Mouse (Mus musculus) CH12.LX (cell line): Measurements from ENCODE around the gene Serinc4. TPM values are rescaled to one million over a fixed set of nuclear protein-coding genes. Genes with fewer than 3 reads are reported as not detected.

Experiments used
- DNase-seq: peaks from one replicate; pipeline ENCODE4 v3.0.0-alpha.2; 2013; ENCODE audit errors: extremely low read depth
- H3K27ac ChIP-seq: 2 replicates; pipeline ENCODE4 v1.5.1; 2012; ENCODE audit warnings: low read depth, mild to moderate bottlenecking, control low read depth, moderate library complexity; ENCODE audit not compliant: insufficient read depth
- H3K27me3 ChIP-seq: replicated peaks from 2 replicates; pipeline ENCODE3; 2012; ENCODE audit warnings: inconsistent platforms
- H3K36me3 ChIP-seq, 2 experiments: replicated peaks in 1 of 2; 2 replicates each; pipeline versions ENCODE3 to v1.6.1; 2012; ENCODE audit warnings: inconsistent platforms in 1 of 2, low read length in 1 of 2, mild to moderate bottlenecking in 1 of 2, mixed read lengths in 1 of 2, moderate library complexity in 1 of 2; ENCODE audit not compliant: control insufficient read depth in 1 of 2, insufficient read depth in 1 of 2
- H3K4me1 ChIP-seq, 2 experiments: 2 replicates each; pipeline ENCODE4 v1.6.1; 2012; ENCODE audit warnings: inconsistent platforms in 1 of 2, moderate library complexity in 1 of 2; ENCODE audit not compliant: insufficient read depth in 2 of 2, control insufficient read depth in 1 of 2
- H3K4me2 ChIP-seq: 2 replicates; pipeline ENCODE4 v1.6.1; 2012; ENCODE audit warnings: low read depth, mild to moderate bottlenecking, control low read depth; ENCODE audit not compliant: poor library complexity, insufficient read depth, severe bottlenecking
- H3K4me3 ChIP-seq, 3 experiments: fragments of 150-350 bp in 1 of 3; sonication (generic) in 1 of 3; replicated peaks in 1 of 3; 2 replicates each; pipeline versions ENCODE3 to v1.5.1; 2011 to 2012; ENCODE audit warnings: low read depth in 2 of 3, low read length in 2 of 3, mild to moderate bottlenecking in 2 of 3, moderate library complexity in 2 of 3, control low read depth in 1 of 3, improper control_type of control experiment in 1 of 3, inconsistent platforms in 1 of 3, mixed read lengths in 1 of 3; ENCODE audit not compliant: poor library complexity in 1 of 3
- H3K79me2 ChIP-seq: replicated peaks from 2 replicates; pipeline ENCODE4 v1.6.1; 2012; ENCODE audit warnings: mild to moderate bottlenecking, moderate library complexity; ENCODE audit not compliant: control insufficient read depth, poor library complexity, insufficient read depth, severe bottlenecking; ENCODE audit errors: extremely low read depth
- H3K9ac ChIP-seq: 2 replicates; pipeline ENCODE4 v1.6.1; 2012; ENCODE audit warnings: low read depth, mild to moderate bottlenecking, control low read depth, moderate library complexity; ENCODE audit not compliant: insufficient read depth
- H3K9me3 ChIP-seq: replicated peaks from 2 replicates; pipeline ENCODE3; 2012; ENCODE audit warnings: low read length, inconsistent platforms, mixed read lengths
- BHLHE40 ChIP-seq: IDR thresholded peaks from 2 replicates; pipeline ENCODE4 v1.6.1; 2011; ENCODE audit warnings: mild to moderate bottlenecking, low read depth, low read length, improper control_type of control experiment
- ETS1 ChIP-seq: conservative IDR thresholded peaks from 2 replicates; pipeline ENCODE4 v1.6.1; 2012; ENCODE audit warnings: low read depth, mild to moderate bottlenecking, inconsistent platforms, low read length, improper control_type of control experiment, moderate library complexity
- GABPA ChIP-seq: IDR thresholded peaks from 2 replicates; pipeline ENCODE4 v1.6.1; 2012; ENCODE audit warnings: low read depth, low read length, improper control_type of control experiment, inconsistent platforms; ENCODE audit not compliant: insufficient replicate concordance
- HCFC1 ChIP-seq: IDR thresholded peaks from 2 replicates; pipeline ENCODE4 v1.6.1; 2012; ENCODE audit warnings: low read depth, mild to moderate bottlenecking, inconsistent platforms, low read length, improper control_type of control experiment
- IRF4 ChIP-seq: IDR thresholded peaks from 2 replicates; pipeline ENCODE4 v1.6.1; 2014; ENCODE audit warnings: low read depth, mild to moderate bottlenecking, inconsistent platforms, low read length, improper control_type of control experiment
- JUN ChIP-seq: IDR thresholded peaks from 2 replicates; pipeline ENCODE4 v1.6.1; 2011; ENCODE audit warnings: low read depth, mild to moderate bottlenecking, low read length, improper control_type of control experiment, moderate library complexity; ENCODE audit not compliant: insufficient read depth
- JUND ChIP-seq: conservative IDR thresholded peaks from 2 replicates; pipeline ENCODE4 v1.6.1; 2011; ENCODE audit warnings: low read depth, low read length, improper control_type of control experiment
- KAT2A ChIP-seq: IDR thresholded peaks from 2 replicates; pipeline ENCODE4 v1.6.1; 2012; ENCODE audit warnings: low read length, improper control_type of control experiment, inconsistent platforms; ENCODE audit not compliant: insufficient replicate concordance
- MXI1 ChIP-seq: IDR thresholded peaks from 2 replicates; pipeline ENCODE4 v1.6.1; 2011; ENCODE audit warnings: mild to moderate bottlenecking, low read depth, low read length, improper control_type of control experiment
- NRF1 ChIP-seq: IDR thresholded peaks from 2 replicates; pipeline ENCODE4 v1.6.1; 2014; ENCODE audit warnings: low read depth, mild to moderate bottlenecking, inconsistent platforms, low read length, improper control_type of control experiment, moderate library complexity
- PAX5 ChIP-seq: IDR thresholded peaks from 2 replicates; pipeline ENCODE4 v1.6.1; 2012; ENCODE audit warnings: low read length, inconsistent platforms, mixed read lengths
- POLR2AphosphoS2 ChIP-seq: IDR thresholded peaks from 2 replicates; pipeline ENCODE4 v1.6.1; 2011; ENCODE audit warnings: low read depth, low read length, improper control_type of control experiment
- RAD21 ChIP-seq: IDR thresholded peaks from 2 replicates; pipeline ENCODE4 v1.6.1; 2011; ENCODE audit warnings: low read depth, mild to moderate bottlenecking, low read length, improper control_type of control experiment, moderate library complexity
- RCOR1 ChIP-seq: conservative IDR thresholded peaks from 2 replicates; pipeline ENCODE4 v1.6.1; 2012; ENCODE audit warnings: low read depth, mild to moderate bottlenecking, inconsistent platforms, low read length, improper control_type of control experiment
- SMC3 ChIP-seq: IDR thresholded peaks from 2 replicates; pipeline ENCODE4 v1.6.1; 2011; ENCODE audit warnings: low read depth, low read length, improper control_type of control experiment
- TBP ChIP-seq: conservative IDR thresholded peaks from 2 replicates; pipeline ENCODE4 v1.6.1; 2011; ENCODE audit warnings: low read depth, low read length, improper control_type of control experiment
- TCF12 ChIP-seq: IDR thresholded peaks from 2 replicates; pipeline ENCODE4 v1.6.1; 2014; ENCODE audit warnings: low read depth, mild to moderate bottlenecking, inconsistent platforms, low read length, improper control_type of control experiment
- USF1 ChIP-seq: IDR thresholded peaks from 2 replicates; pipeline ENCODE4 v1.6.1; 2014; ENCODE audit warnings: low read depth, mild to moderate bottlenecking, inconsistent platforms, low read length, improper control_type of control experiment
- USF2 ChIP-seq: conservative IDR thresholded peaks from 2 replicates; pipeline ENCODE4 v1.6.1; 2011; ENCODE audit warnings: low read depth, low read length, improper control_type of control experiment
- ZC3H11A ChIP-seq: IDR thresholded peaks from 2 replicates; pipeline ENCODE4 v1.6.1; 2012; ENCODE audit warnings: low read depth, mild to moderate bottlenecking, inconsistent platforms, low read length, improper control_type of control experiment
- ZMIZ1 ChIP-seq: IDR thresholded peaks from 2 replicates; pipeline ENCODE4 v1.6.1; 2012; ENCODE audit warnings: low read depth, mild to moderate bottlenecking, inconsistent platforms, low read length, improper control_type of control experiment
- ZNF384 ChIP-seq: IDR thresholded peaks from 2 replicates; pipeline ENCODE4 v1.6.1; 2012; ENCODE audit warnings: low read depth, low read length, improper control_type of control experiment, inconsistent platforms
- dilution Hi-C: fragments of 300-500 bp; cut with MboI; formaldehyde crosslinking; loops from 2 replicates; pipeline ENCODE4 v1.14.3; 2020; ENCODE audit warnings: low sequenced_read_pairs; ENCODE audit not compliant: extremely low pct_unique_long_range_greater_than_20kb, extremely low pct_ligation_motif_present
- in situ Hi-C: fragments of 300-500 bp; cut with MboI; formaldehyde crosslinking; loops from 3 replicates; pipeline ENCODE4 v1.14.3; 2019; ENCODE audit warnings: low sequenced_read_pairs, low pct_ligation_motif_present, low pct_unique_long_range_greater_than_20kb, mixed read lengths
- polyA plus RNA-seq: library from polyadenylated mRNA; unstranded; fragments of >175 nt; gene quantifications from 2 replicates; pipeline ENCODE4 v1.2.1, GENCODE M21; 2012; ENCODE audit warnings: low read depth; ENCODE audit not compliant: insufficient read length
- total RNA-seq, 2 experiments: library from RNA; depleted of rRNA; stranded (reverse); fragments of 300-350 nt in 1 of 2; fragments of >200 nt in 1 of 2; gene quantifications; 2 replicates each; pipeline ENCODE4 v1.2.3; 2012 to 2014

The Serinc4 gene
- total and polyA plus RNA-seq, 3 experiments: 0.17 to 0.89 (median 0.29) TPM

DNA sequence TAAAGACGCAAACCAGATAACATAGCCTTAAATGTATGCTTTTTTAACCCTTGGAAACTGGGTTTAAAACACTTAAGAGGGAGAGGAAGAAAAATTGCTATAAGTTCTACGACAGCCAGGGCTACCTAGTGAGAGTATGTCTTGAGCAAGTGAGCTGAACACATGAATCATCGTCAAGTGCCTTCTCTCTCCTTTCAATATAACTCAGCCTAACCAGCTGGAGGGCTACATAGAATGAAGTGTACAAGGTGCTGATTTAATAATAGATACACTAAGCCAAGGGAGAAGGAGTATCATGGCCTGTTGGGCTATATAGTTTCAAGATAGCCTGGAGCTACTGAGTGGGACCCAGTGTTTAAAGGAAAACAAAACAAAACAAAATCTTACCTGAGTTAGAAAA lies 38.1 kb downstream of the Serinc4 start:
- Histone ChIP-seq H3K4me1 (peaks cover 8 to 53% of the 10 kb centered on the region in 2 experiments; a peak in 3 of 4 replicates), H3K79me2 (peaks cover 83% of the 10 kb centered on the region)
- TF ChIP-seq MXI1 (no peak), POLR2AphosphoS2 (no peak), IRF4 (0 out of 2 replicates have a peak, but pooled peaks have one; percentile 33), ETS1 (peak; percentile 59; the same call in 1 of the 2 replicates), JUND (no peak)
- TF ChIP-seq, all 38 proteins: peak for 2
- H3K27me3 ChIP-seq: no peaks in the 10 kb centered on the region
- H3K9ac ChIP-seq: no peak overlapping the region
- no peaks in the 10 kb centered on the region for H3K9me3 ChIP-seq
- dilution Hi-C loops (no loop called here), in situ Hi-C loops (no loop called here)
- no peak for DNase-seq
- peak overlapping the region; percentile 50; the same call in 1 of the 2 replicates for H3K27ac ChIP-seq
- H3K4me2 ChIP-seq: peak overlapping the region; percentile 21; the same call in 1 of the 2 replicates
- H3K36me3 ChIP-seq: peaks cover 20 to 57% of the 10 kb centered on the region in 2 experiments
- no peak overlapping the region for H3K4me3 ChIP-seq

DNA sequence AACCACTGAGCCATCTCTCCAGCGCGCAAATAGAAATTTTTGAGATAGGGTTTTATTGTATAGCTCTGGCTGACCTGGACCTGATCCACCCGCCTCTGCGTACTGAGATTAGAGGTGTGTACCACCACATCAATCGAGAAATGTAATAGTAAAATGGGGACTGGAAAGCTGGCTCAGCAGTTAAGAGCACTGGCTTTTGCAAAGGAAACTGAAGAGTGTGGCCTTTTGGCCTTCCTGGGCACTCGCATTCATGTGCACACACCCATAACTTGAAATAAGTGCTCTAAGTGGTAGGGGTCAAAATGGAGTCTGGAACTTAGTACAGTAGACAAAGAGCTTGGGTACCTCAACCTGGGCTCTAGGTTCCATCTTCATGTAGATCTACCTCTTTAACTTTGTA lies 40.2 kb downstream of the Serinc4 start:
- no peaks in the 10 kb centered on the region for H3K27me3 ChIP-seq
- peaks cover 8 to 41% of the 10 kb centered on the region in 2 experiments for H3K36me3 ChIP-seq
- H3K79me2 ChIP-seq: peaks cover 69% of the 10 kb centered on the region
- H3K27ac ChIP-seq: no peak overlapping the region
- H3K4me3 ChIP-seq: no peak overlapping the region
- no peaks in the 10 kb centered on the region for H3K9me3 ChIP-seq
- TF ChIP-seq RCOR1 (no peak), TCF12 (no peak), ZC3H11A (no peak)
- H3K4me1 ChIP-seq: peaks cover 8 to 54% of the 10 kb centered on the region in 2 experiments; a peak in 3 of 4 replicates
- peak overlapping the region; percentile 34; the same call in 1 of the 2 replicates for H3K4me2 ChIP-seq
- dilution Hi-C loops (no loop called here), in situ Hi-C loops (no loop called here)
- H3K9ac ChIP-seq: no peak overlapping the region
- DNase-seq: no peak

DNA sequence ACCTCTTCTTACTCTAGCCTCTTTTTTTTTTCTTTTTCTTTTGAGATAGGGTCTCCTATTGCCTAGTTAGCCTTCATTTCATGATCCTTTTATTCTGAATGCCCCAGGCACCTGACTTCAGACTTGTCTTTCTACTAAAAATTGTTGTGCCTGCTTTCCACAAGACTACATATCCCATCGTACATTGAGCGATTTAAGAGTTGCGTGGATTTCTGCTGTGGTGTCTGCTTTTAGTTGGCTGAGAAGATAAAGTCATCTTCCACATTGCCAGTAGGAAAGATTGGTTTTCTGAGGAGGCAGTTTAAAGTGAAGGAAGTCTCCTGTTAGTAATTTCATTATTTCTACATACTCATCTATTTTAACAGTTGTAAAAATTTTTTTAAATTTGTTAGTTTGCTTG lies 41.0 kb downstream of the Serinc4 start:
- Histone ChIP-seq H3K79me2 (peaks cover 62% of the 10 kb centered on the region), H3K9ac (peak overlapping the region; percentile 36), H3K27ac (no peak overlapping the region), H3K4me1 (peaks cover 8 to 54% of the 10 kb centered on the region in 2 experiments; a peak in 3 of 4 replicates), H3K9me3 (no peaks in the 10 kb centered on the region), H3K4me3 (peak overlapping the region in 2 of 3 experiments; percentile 72 to 96), H3K27me3 (no peaks in the 10 kb centered on the region), H3K4me2 (peak overlapping the region; percentile 94), H3K36me3 (peaks cover 8 to 39% of the 10 kb centered on the region in 2 experiments)
- dilution Hi-C loops (no loop called here), in situ Hi-C loops (no loop called here)
- no peak for DNase-seq
- no peak for TF ChIP-seq TBP
- no peak for TF ChIP-seq JUN
- TF ChIP-seq RCOR1: no peak
- TF ChIP-seq POLR2AphosphoS2: no peak
- no peak for TF ChIP-seq JUND
- no peak for TF ChIP-seq SMC3
- TF ChIP-seq ZMIZ1: no peak
- no peak; the same call in 1 of the 2 replicates for TF ChIP-seq HCFC1
- no peak for TF ChIP-seq KAT2A
- no peak for TF ChIP-seq BHLHE40
- no peak for TF ChIP-seq ZNF384
- TF ChIP-seq NRF1: no peak
- no peak for TF ChIP-seq RAD21
- TF ChIP-seq USF2: no peak
- TF ChIP-seq USF1: no peak
- TF ChIP-seq TCF12: no peak
- no peak for TF ChIP-seq GABPA
- TF ChIP-seq PAX5: no peak
